Mouse (Mus musculus): ENCODE results near the gene Fpgt.

Fpgt gene

DNA sequence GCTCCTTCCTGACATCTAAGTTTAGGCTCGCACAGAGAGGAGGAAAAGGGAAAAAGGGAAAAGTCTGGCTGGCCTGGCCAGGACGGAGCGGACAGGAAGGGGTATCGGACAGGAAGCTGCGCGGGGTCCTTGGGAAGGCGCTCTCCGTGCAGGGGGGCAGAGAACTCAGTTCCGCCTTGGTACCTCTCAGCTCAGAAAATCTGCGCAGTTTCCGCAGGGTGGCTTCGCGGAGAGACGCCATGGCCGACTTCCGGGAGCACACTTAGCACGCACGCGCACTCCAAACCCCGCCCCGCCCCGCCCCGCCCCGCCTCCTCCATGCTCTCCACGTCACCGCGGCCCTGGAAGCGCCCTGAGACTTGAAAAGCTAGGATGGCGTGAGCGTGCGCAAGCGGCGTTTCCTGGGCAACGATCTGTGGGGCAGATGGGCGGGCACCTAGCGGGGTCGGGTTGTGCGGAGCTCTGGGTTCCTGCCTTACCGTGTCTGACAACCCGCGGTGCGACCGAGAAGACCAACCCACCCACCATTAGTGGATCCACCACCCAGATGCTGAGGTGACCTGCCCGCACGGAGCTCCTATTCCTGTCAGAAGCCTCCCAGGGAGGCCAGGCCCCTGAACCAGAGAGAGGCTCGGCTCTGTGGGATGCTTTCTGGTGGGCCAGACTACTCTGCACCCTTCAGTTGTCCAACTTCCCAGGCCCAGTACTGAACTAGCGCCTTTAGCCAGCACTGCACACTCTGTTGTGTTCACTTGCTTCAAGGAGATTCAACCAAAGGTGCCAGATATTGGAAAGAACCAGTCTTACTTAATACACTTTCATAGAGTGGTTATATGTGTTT, at the start of gene Fpgt, which contains the start of gene Lrriq3:
TSS of gene Fpgt (minus strand) at position 288 of the 841 bp plus-strand sequence.
TSS of gene Lrriq3 (plus strand) at position 319 of the 841 bp plus-strand sequence.
- DNase-seq (ENCODE audit: low read depth, low spot score) = peak; percentile 94

DNA sequence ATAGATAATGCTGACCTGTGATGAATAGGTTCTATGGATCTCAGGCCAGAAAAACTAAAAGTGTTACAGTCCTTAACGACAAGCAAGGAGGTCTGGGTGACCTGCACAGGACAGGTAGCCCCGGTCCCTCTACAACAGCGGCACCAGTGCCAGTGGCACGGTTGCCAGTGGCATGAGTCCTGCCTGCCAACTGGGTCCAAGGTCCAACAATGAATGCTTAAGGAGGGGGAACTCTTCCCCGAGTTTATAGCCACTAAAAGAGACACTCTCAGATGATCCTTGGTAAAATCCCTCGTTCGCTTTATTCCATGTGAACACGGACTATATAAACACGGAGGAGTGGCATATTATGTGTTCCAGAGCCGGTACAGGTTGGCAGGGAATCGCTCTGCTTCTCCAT, 47.8 kb upstream of the Fpgt start:
- DNase-seq (ENCODE audit: low read depth, low spot score) = no peak

DNA sequence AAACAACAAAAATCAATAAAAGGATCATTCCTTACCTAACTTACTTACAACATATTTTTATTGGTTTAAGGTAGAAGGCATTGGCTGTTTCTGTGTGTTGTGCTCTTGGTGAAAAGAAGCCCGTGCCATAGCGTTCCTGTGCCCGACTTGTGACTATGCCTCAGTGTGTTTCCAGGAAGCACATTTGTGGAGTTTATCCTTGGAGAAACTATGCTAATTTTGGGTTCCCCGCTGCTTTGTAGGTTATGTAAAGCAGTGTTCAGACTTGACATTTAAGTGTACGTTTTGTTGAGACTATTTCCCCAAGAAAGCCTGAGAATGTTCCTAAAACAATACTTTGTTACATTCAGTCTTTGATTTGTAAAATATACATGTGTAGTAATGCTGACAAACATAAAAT, 44.5 kb upstream of the Fpgt start:
- DNase-seq (ENCODE audit: low read depth, low spot score) = no peak

DNA sequence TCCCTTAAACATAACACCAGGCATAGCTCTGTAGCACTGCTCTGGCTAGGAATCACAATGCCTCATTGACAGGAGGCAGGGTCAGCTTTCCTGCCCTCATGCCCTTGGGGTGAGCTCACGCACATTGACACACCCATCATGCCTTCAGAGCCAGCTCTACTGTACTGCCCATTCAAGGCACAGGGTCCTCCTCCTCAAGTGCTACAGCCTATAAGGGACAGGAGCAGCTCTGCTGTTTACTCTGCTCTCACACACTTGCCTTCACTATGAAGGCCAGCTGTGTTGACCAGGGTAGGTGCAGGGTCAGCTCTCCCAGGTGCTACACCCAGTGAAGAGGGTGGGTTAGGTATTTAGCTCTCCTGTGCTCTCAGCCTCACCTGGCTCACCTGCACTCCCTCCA, 12.8 kb upstream of the Fpgt start:
- no peak for DNase-seq (ENCODE audit: low read depth, low spot score)

DNA sequence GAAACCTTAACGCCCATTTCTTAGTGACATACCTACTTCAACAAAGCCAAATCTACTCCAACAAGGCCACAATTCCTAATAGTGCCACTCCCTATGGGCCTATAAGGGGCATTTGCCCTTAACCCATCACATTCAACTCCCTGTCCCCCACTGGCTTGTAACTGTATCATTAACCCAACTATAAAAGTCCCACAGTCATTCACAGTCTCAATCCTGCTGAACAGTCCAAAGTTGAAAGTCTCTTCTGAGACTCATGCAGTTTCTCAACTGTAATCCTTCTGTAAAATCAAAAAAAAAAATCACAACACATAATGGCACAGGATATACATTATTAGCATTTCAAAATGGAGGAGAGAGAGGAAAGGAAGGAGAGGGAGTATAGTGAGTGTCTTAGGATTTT, 6.1 kb upstream of the Fpgt start:
- no peak for DNase-seq (ENCODE audit: low read depth, low spot score)

- DNase-seq (ENCODE audit: low read depth, low spot score) = no peak
These were observed 1.1 kb downstream of the Fpgt start for GRCm38 (mm10) chr3:155092081-155092480.

DNA sequence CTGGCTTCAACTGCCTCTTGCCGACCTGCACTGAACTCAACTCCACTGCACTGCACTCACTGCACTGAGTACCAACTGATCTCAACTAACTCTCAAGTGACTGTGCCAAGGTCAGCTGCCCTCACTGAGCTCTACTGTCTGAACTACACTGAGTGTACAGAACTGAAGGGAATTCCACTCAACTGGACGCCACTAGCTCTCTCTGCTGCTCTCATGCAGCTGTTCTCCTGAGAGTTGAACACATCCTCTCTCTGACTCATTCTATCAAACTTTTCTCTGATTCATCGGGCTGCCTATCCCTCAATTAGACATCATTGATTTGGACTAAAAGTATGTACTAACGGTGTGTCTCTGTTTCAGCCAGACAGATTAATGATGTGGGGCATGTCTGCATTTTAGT, 15.3 kb downstream of the Fpgt start:
- DNase-seq (ENCODE audit: low read depth, low spot score) = no peak

DNA sequence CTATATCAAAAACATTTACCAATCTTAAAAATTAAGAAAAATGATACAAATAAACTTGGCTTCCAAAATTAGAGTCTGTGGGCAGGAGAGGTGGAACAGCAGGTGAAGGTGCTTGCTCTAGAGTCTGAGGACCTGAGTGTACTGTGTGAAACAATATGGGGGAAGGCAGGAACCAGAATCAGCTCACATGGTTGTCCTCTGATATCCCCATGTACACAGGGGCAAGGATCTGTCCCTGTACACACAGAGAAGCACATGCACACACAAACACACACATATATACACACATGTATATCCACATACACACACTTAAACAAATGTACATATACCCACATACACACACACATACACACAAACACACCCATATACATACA, 33.8 kb downstream of the Fpgt start:
- no peak for DNase-seq (ENCODE audit: low read depth, low spot score)

- no peak for DNase-seq (ENCODE audit: low read depth, low spot score)
These were observed 34.3 kb downstream of the Fpgt start for GRCm38 (mm10) chr3:155058800-155059448.

GRCm38 (mm10) chr3:155057566-155057965, 35.6 kb downstream of the Fpgt start:
- no peak for DNase-seq (ENCODE audit: low read depth, low spot score)

DNA sequence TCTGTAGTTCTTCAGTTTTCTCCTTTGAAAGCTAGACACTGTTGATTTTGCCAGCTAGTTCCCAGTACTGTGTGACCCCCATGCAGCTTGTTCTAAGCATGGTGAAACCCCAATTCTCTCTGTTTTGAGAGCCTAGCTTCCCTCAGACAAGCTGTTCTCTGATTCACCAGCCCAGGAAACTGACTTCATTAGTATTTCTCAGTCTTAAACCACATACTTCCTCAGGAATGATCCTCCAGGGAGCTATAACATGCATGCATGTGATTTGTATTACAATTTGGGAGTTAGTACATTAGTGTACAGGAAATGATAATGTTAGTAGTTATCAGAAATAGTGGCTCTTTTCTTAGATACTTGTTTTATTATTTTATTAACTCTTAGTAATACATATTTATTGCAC, 36.6 kb downstream of the Fpgt start:
- no peak for DNase-seq (ENCODE audit: low read depth, low spot score)

DNA sequence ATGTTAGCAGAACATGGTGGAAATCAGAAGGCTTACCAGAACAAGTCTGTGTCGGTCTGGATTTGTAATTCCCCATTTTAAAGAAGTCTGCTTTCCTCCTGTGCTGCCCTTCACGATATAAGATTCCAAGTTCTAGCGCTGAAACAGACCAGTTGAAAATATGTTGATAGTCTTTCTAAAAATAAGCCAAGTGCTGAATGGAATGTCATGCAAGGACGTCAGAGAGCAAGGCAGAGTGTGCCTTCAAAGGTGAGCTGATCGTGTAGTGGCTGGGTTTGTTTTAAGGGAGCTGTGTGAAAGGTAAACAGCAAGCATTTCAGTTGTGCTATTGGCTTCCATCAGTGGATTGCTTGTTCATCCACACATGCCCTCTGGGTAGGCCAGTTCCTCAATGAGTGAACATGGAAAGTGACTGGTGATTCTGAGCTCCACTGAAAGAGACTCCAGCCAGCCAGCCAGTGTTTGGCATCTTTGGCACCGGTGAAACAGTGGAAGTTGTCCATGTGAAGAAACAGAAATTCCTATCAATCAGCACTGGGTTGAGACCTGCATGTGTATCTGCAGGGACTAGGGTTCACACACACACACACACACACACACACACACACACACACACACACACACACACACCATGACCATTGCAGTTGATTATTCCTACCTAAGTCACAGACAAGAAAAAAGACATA, 37.8 kb downstream of the Fpgt start, which contains the start of gene Tnni3k:
TSS of gene Tnni3k (minus strand) at position 177 of the 686 bp plus-strand sequence.
- DNase-seq (ENCODE audit: low read depth, low spot score) = no peak

DNA sequence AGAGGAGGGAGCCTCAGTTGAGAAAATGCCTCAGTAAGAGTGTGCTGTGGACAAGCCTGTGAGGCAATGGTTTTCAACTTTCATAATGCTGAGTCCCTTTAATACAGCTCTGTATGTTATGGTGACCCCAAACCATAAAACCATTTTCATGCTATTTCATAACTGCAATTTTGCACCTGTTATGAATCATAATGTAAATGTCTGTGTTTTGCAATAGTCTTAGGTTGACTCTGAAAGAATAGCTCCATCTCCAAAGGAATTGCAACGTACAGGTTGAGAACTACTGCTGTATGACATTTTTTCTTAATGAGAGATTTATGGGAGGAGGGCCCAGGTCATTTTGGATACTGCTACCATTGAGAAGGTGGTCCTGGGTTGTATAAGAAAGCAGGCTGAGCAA, 40.0 kb downstream of the Fpgt start:
- DNase-seq (ENCODE audit: low read depth, low spot score) = no peak

DNA sequence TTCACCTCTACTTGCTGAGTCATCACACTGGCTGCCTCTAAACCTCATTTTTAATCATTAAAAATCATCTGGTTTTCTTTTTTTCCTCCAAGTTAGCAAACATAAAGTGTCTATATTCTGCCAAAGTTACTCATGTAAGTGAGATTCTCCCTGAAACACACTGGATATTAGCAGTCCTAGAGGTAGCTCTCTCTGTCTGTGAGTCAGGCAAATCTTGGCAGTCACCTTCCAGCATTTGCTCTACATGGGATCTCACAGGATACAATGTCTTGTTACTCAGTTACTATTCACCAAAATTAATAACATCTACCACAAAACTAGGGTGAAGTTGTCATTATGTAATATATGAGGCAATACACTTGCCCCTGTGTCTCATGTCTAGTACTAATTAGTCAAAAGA, 41.2 kb downstream of the Fpgt start:
- DNase-seq (ENCODE audit: low read depth, low spot score) = no peak

- peak; percentile 85 for DNase-seq (ENCODE audit: low read depth, low spot score)
These were observed 54.0 kb downstream of the Fpgt start for GRCm38 (mm10) chr3:155039012-155039836.
